Mouse (Mus musculus) limb, embryonic 14.5 days (tissue): ENCODE measurements around the gene Slc35c1. TPM values are rescaled to one million over a fixed set of nuclear protein-coding genes. Genes with fewer than 3 reads are reported as not detected.

Source experiments
- ATAC-seq: fragments of 200-750 bp; cut with Nextera tagmentation; 2 replicates; pipeline ENCODE4 v1.8.0; 2017; ENCODE audit warnings: low read depth, moderate number of reproducible peaks, moderate TSS enrichment; ENCODE audit not compliant: low FRiP score
- DNase-seq: peaks from one replicate; pipeline ENCODE4 v3.0.0-alpha.2; 2015; ENCODE audit warnings: low spot score
- H3K27ac ChIP-seq: fragments of 300-500 bp; sonication (generic); replicated peaks from 2 replicates; pipeline ENCODE4 v1.5.1; 2014; ENCODE audit warnings: low read depth, mild to moderate bottlenecking, low read length, moderate library complexity, mixed read lengths
- H3K27me3 ChIP-seq: fragments of 300-500 bp; sonication (generic); 2 replicates; pipeline ENCODE4 v1.6.1; 2014; ENCODE audit warnings: low read length, mixed read lengths; ENCODE audit not compliant: control insufficient read depth, insufficient read depth
- H3K36me3 ChIP-seq: fragments of 300-500 bp; sonication (generic); 2 replicates; pipeline ENCODE4 v1.6.1; 2014; ENCODE audit warnings: mild to moderate bottlenecking, low read length, moderate library complexity, mixed read lengths; ENCODE audit not compliant: control insufficient read depth, insufficient read depth
- H3K4me1 ChIP-seq: fragments of 300-500 bp; sonication (generic); 2 replicates; pipeline ENCODE4 v1.6.1; 2014; ENCODE audit warnings: antibody characterized with exemption, low read length, mixed read lengths; ENCODE audit not compliant: control insufficient read depth, insufficient read depth
- H3K4me2 ChIP-seq: fragments of 300-500 bp; sonication (generic); replicated peaks from 2 replicates; pipeline ENCODE4 v1.6.1; 2014; ENCODE audit warnings: low read depth, mild to moderate bottlenecking, low read length, moderate library complexity; ENCODE audit not compliant: severe bottlenecking
- H3K4me3 ChIP-seq: fragments of 300-500 bp; sonication (generic); replicated peaks from 2 replicates; pipeline ENCODE4 v1.5.1; 2014; ENCODE audit warnings: low read length
- H3K9ac ChIP-seq: fragments of 300-500 bp; sonication (generic); 2 replicates; pipeline ENCODE4 v1.6.1; 2014; ENCODE audit warnings: mild to moderate bottlenecking, low read depth, low read length, moderate library complexity; ENCODE audit not compliant: severe bottlenecking
- H3K9me3 ChIP-seq: fragments of 300-500 bp; sonication (generic); 2 replicates; pipeline ENCODE4 v1.6.1; 2016; ENCODE audit warnings: low read length; ENCODE audit not compliant: control insufficient read depth
- POLR2A ChIP-seq: fragments of 200-500 bp; IDR thresholded peaks from 2 replicates; pipeline ENCODE4 v1.8.0; 2012; ENCODE audit warnings: inconsistent platforms, mild to moderate bottlenecking, moderate library complexity, borderline replicate concordance; ENCODE audit not compliant: insufficient read depth, insufficient read length; ENCODE audit errors: extremely low read depth
- WGBS: fragments of 180-500 bp; shearing (Covaris S2); extraction: QIAGEN DNeasy Blood & Tissue Kit; methylation state at CpG from one replicate; pipeline ENCODE4 v1.1.7; 2014; 5-methylcytosine and 5-hydroxymethylcytosine counted together
- polyA plus RNA-seq, 2 experiments: library from polyadenylated mRNA; depleted of rRNA in 1 of 2; stranded (reverse) in 1 of 2; unstranded in 1 of 2; fragments of >200 nt; fragmentation: Nextera tagmentation in 1 of 2; extraction: Ambion mirVana in 1 of 2; gene quantifications; 2 replicates each; pipeline versions ENCODE4 v1.2.1 to v1.2.3; 2012 to 2014

Gene Slc35c1
- polyA plus RNA-seq, 2 experiments = 14.3 to 16.1 TPM

GRCm38 (mm10) chr2:92475711-92476110 lies 15.4 kb upstream of the Slc35c1 start:
- Histone ChIP-seq H3K27ac (no peak overlapping the region), H3K9me3 (no peaks in the 10 kb centered on the region), H3K4me2 (no peak overlapping the region), H3K27me3 (no peaks in the 10 kb centered on the region), H3K36me3 (no peaks in the 10 kb centered on the region), H3K9ac (no peak overlapping the region), H3K4me3 (no peak overlapping the region), H3K4me1 (no peaks in the 10 kb centered on the region; the same call in 1 of the 2 replicates)
- no peak for ATAC-seq
- TF ChIP-seq POLR2A = no peak
- no peak for DNase-seq
- 71% methylated on average over 2 of the region's 2 CpGs for WGBS

- H3K27me3 ChIP-seq = no peaks in the 10 kb centered on the region
- H3K4me1 ChIP-seq = no peaks in the 10 kb centered on the region; the same call in 1 of the 2 replicates
- no peak overlapping the region for H3K4me3 ChIP-seq
- ATAC-seq = no peak
- no peak overlapping the region for H3K27ac ChIP-seq
- no peak overlapping the region for H3K9ac ChIP-seq
- no peak for DNase-seq
- H3K36me3 ChIP-seq = no peaks in the 10 kb centered on the region
- no peaks in the 10 kb centered on the region for H3K9me3 ChIP-seq
- H3K4me2 ChIP-seq = no peak overlapping the region
- WGBS = 72% methylated on average over 3 of the region's 3 CpGs
- TF ChIP-seq POLR2A = no peak
These were observed 14.6 kb upstream of the Slc35c1 start for GRCm38 (mm10) chr2:92474920-92475319.

GRCm38 (mm10) chr2:92471886-92472670 lies 11.7 kb upstream of the Slc35c1 start:
- ATAC-seq = no peak
- 81% methylated on average over 12 of the region's 12 CpGs for WGBS

GRCm38 (mm10) chr2:92464690-92465089 lies 4.4 kb upstream of the Slc35c1 start:
- TF ChIP-seq POLR2A = no peak

More at GRCm38 (mm10) chr2:92471886-92472670, 11.7 kb upstream of the Slc35c1 start:
- DNase-seq = no peak
- Histone ChIP-seq H3K9me3 (no peaks in the 10 kb centered on the region), H3K4me1 (no peaks in the 10 kb centered on the region), H3K27ac (no peak overlapping the region), H3K4me2 (no peak overlapping the region), H3K9ac (no peak overlapping the region), H3K4me3 (no peak overlapping the region), H3K36me3 (no peaks in the 10 kb centered on the region), H3K27me3 (no peaks in the 10 kb centered on the region)
- no peak for TF ChIP-seq POLR2A

GRCm38 (mm10) chr2:92461215-92461614 lies 877 bp upstream of the Slc35c1 start:
- WGBS = 81% methylated on average over 1 of the region's 1 CpGs
- ATAC-seq (no peak), DNase-seq (no peak)
- no peak overlapping the region for H3K9ac ChIP-seq
- no peaks in the 10 kb centered on the region for H3K36me3 ChIP-seq
- no peak overlapping the region for H3K27ac ChIP-seq
- no peak for TF ChIP-seq POLR2A
- H3K4me3 ChIP-seq = no peak overlapping the region
- H3K27me3 ChIP-seq = 0 out of 2 replicates have a peak, but pooled peaks cover 5% of the 10 kb centered on the region
- H3K9me3 ChIP-seq = no peaks in the 10 kb centered on the region
- no peak overlapping the region for H3K4me2 ChIP-seq
- peaks cover 26% of the 10 kb centered on the region for H3K4me1 ChIP-seq

More at GRCm38 (mm10) chr2:92464690-92465089, 4.4 kb upstream of the Slc35c1 start:
- no peak for DNase-seq
- no peak overlapping the region for H3K4me2 ChIP-seq
- WGBS = 69% methylated on average over 3 of the region's 3 CpGs
- no peak overlapping the region for H3K9ac ChIP-seq
- no peak overlapping the region for H3K27ac ChIP-seq
- ATAC-seq = no peak
- H3K9me3 ChIP-seq = no peaks in the 10 kb centered on the region
- no peak overlapping the region for H3K4me3 ChIP-seq
- H3K36me3 ChIP-seq = no peaks in the 10 kb centered on the region
- H3K27me3 ChIP-seq = 0 out of 2 replicates have a peak, but pooled peaks cover 5% of the 10 kb centered on the region
- peaks cover 6% of the 10 kb centered on the region; the same call in 1 of the 2 replicates for H3K4me1 ChIP-seq
